Mouse (Mus musculus) G1E (cell line): ENCODE data around the gene Twnk. TPM values are rescaled to one million over a fixed set of nuclear protein-coding genes. Genes with fewer than 3 reads are reported as not detected.

ENCODE experiments used
- ATAC-seq: 2 replicates; pipeline ENCODE4 v1.8.0; 2016; ENCODE audit warnings: mild to moderate bottlenecking; ENCODE audit not compliant: insufficient number of reproducible peaks, poor library complexity, low FRiP score, severe bottlenecking; ENCODE audit errors: extremely low read depth
- DNase-seq: peaks from one replicate; pipeline ENCODE4 v3.0.0; 2012; ENCODE audit warnings: low spot score
- H3K27me3 ChIP-seq: 2 replicates; pipeline ENCODE4 v1.6.1; 2012; ENCODE audit warnings: mild to moderate bottlenecking, low read length, inconsistent platforms; ENCODE audit not compliant: insufficient read depth
- H3K36me3 ChIP-seq: replicated peaks from 2 replicates; pipeline ENCODE3; 2012; ENCODE audit warnings: mild to moderate bottlenecking, inconsistent platforms
- H3K4me1 ChIP-seq: 2 replicates; pipeline ENCODE4 v1.6.1; 2012; ENCODE audit warnings: low read depth, low read length, inconsistent platforms, mixed read lengths; ENCODE audit not compliant: insufficient read depth
- H3K4me3 ChIP-seq: 2 replicates; pipeline ENCODE4 v1.5.1; 2012; ENCODE audit warnings: low read depth, mild to moderate bottlenecking, inconsistent platforms, low read length, moderate library complexity, mixed read lengths
- H3K9me3 ChIP-seq: replicated peaks from 2 replicates; pipeline ENCODE4 v1.6.1; 2012; ENCODE audit warnings: inconsistent platforms
- CTCF ChIP-seq: IDR thresholded peaks from 2 replicates; pipeline ENCODE4 v1.5.1; 2012; ENCODE audit warnings: low read depth, low read length, inconsistent platforms, mixed read lengths
- GATA1 ChIP-seq: IDR thresholded peaks from 2 replicates; pipeline ENCODE4 v1.6.1; 2012; ENCODE audit warnings: borderline replicate concordance, low read length, inconsistent platforms, mixed read lengths
- GATA2 ChIP-seq: IDR thresholded peaks from 2 replicates; pipeline ENCODE4 v1.6.1; 2012; ENCODE audit warnings: low read depth, low read length, inconsistent platforms, borderline replicate concordance
- POLR2AphosphoS5 ChIP-seq: IDR thresholded peaks from 2 replicates; pipeline ENCODE4 v1.6.1; 2012; ENCODE audit warnings: low read depth, low read length, inconsistent platforms; ENCODE audit not compliant: insufficient replicate concordance
- TAL1 ChIP-seq: conservative IDR thresholded peaks from 2 replicates; pipeline ENCODE4 v1.6.1; 2012; ENCODE audit warnings: low read depth, low read length, inconsistent platforms, mixed read lengths
- polyA plus RNA-seq: library from polyadenylated mRNA; stranded (reverse); fragments of >175 nt; gene quantifications from 2 replicates; pipeline ENCODE4 v1.2.3, GENCODE M21; 2012
- total RNA-seq, 2 experiments: library from RNA; stranded (forward) in 1 of 2; stranded (reverse) in 1 of 2; fragments of 200-1000 nt in 1 of 2; fragments of >200 nt in 1 of 2; fragmentation: Nextera tagmentation in 1 of 2; gene quantifications; 2 replicates each; pipeline ENCODE4 v1.2.3; 2014 to 2017

Gene Twnk
- total and polyA plus RNA-seq, 3 experiments, result 14.7 to 22.4 (median 22.0) TPM

GRCm38 (mm10) chr19:45046523-45047321 is 41.3 kb downstream of the Twnk start:
- Histone ChIP-seq H3K4me3 (peak overlapping the region; percentile 73; the same call in 1 of the 2 replicates), H3K36me3 (peaks cover 28% of the 10 kb centered on the region), H3K4me1 (peaks cover 33% of the 10 kb centered on the region), H3K27me3 (peaks cover 37% of the 10 kb centered on the region), H3K9me3 (no peaks in the 10 kb centered on the region)
- no peak for DNase-seq
- TF ChIP-seq CTCF (no peak), TAL1 (no peak), GATA1 (no peak), POLR2AphosphoS5 (no peak), GATA2 (no peak)
- ATAC-seq, result no peak

GRCm38 (mm10) chr19:45047417-45047934 is 42.0 kb downstream of the Twnk start, which contains the start of gene Sfxn3:
TSS of gene Sfxn3 (plus strand) at chr19:45047503.
- ATAC-seq (peak; percentile 73), DNase-seq (peak; percentile 97)
- Histone ChIP-seq H3K36me3 (peaks cover 36% of the 10 kb centered on the region), H3K4me3 (peak within 1 kb of the TSS; percentile 73), H3K27me3 (peaks cover 34% of the 10 kb centered on the region), H3K4me1 (peaks cover 33% of the 10 kb centered on the region), H3K9me3 (no peaks in the 10 kb centered on the region)
- TF ChIP-seq POLR2AphosphoS5 (no peak), CTCF (peak; percentile 46; the same call in 1 of the 2 replicates)

GRCm38 (mm10) chr19:45047935-45048643 is 42.6 kb downstream of the Twnk start:
- TF ChIP-seq TAL1, result 0 out of 2 replicates have a peak, but pooled peaks have one; percentile 30
- no peak for TF ChIP-seq CTCF
- ATAC-seq, result peak; percentile 55
- Histone ChIP-seq H3K27me3 (peaks cover 33% of the 10 kb centered on the region), H3K36me3 (peaks cover 42% of the 10 kb centered on the region), H3K4me1 (peaks cover 33% of the 10 kb centered on the region), H3K9me3 (no peaks in the 10 kb centered on the region), H3K4me3 (peak overlapping the region; percentile 73)
- peak; percentile 54 for DNase-seq

DNA sequence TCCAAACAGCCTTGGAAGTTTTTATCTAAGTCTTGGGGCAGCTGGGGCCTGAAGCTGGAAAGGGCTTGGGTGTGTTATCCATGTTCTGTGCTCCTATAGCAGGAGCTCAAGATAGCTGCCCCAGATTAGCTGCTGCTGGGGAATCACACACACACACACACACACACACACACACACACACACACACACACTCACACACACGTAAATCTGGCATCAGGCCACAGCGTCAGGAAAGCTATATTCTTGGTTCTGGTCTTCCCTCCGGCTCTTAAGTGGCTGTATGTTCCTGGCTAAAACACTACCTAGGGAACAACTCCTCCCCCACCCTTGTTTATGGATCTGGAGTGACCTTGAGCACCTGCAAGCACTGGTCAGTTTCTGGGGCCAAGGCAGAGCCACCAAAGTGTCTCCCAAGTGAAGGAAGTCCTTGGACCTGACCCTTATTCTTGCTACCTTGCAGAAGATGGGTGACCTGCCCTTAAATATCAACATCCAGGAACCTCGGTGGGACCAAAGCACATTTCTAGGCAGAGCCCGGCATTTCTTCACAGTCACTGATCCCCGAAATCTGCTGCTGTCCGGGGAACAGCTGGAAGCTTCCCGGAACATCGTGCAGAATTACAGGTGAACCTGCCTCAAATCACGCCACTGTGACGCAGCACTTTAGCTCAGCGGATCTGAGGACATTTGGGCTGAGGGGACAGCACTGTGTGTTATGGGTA is 43.3 kb downstream of the Twnk start:
- H3K4me1 ChIP-seq, result peaks cover 40% of the 10 kb centered on the region
- H3K4me3 ChIP-seq, result peak overlapping the region; percentile 73; the same call in 1 of the 2 replicates
- DNase-seq (no peak), ATAC-seq (no peak)
- peaks cover 27% of the 10 kb centered on the region for H3K27me3 ChIP-seq
- peaks cover 49% of the 10 kb centered on the region for H3K36me3 ChIP-seq
- no peaks in the 10 kb centered on the region for H3K9me3 ChIP-seq
- no peak for TF ChIP-seq GATA2
- no peak for TF ChIP-seq GATA1
- no peak for TF ChIP-seq CTCF
- no peak for TF ChIP-seq POLR2AphosphoS5
- TF ChIP-seq TAL1, result no peak

DNA sequence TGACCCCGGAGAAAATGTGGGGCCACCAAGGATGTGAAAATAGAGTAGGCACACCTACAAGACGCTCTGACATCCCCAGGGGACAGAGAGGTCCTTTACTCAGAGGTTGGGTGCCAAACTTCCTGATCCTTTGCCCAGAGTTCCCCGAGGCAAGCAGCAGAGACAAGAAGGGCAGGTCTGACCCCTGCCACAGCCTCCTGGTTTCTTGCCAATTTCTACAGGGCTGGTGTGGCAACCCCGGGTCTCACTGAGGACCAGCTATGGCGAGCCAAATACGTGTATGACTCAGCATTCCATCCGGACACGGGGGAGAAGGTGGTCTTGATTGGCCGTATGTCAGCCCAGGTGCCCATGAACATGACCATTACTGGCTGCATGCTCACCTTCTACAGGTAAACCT is 44.1 kb downstream of the Twnk start:
- no peaks in the 10 kb centered on the region for H3K9me3 ChIP-seq

DNA sequence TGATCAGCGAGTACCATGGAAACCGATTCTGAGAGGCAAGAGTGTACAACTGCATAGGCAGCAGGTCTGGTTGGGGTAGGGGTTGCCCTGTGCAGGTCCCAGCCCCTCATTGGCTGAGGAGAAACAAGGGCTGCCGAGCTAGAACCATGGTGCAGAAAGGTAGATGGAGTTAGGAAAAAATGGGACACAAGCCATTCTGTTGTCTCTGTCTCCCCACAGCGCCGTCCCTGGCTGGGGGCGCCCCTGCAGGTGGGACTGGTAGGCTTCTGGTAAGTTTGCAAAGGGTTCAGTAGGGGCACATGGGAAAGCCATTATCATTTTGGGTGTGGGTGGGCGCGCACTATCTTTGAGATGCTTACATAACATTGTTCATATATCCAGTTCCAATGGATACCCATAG is 48.0 kb downstream of the Twnk start:
- no peak for DNase-seq
- H3K4me1 ChIP-seq, result peaks cover 62% of the 10 kb centered on the region
- ATAC-seq, result no peak
- TF ChIP-seq CTCF (no peak), GATA1 (no peak)
- no peak overlapping the region for H3K4me3 ChIP-seq
- H3K36me3 ChIP-seq, result peaks cover 60% of the 10 kb centered on the region
- H3K27me3 ChIP-seq, result no peaks in the 10 kb centered on the region
- no peaks in the 10 kb centered on the region for H3K9me3 ChIP-seq

More for the DNA sequence above, 44.1 kb downstream of the Twnk start:
- no peak for ATAC-seq
- TF ChIP-seq POLR2AphosphoS5 (no peak), CTCF (no peak), GATA1 (no peak), GATA2 (no peak), TAL1 (no peak)
- Histone ChIP-seq H3K4me1 (peaks cover 47% of the 10 kb centered on the region), H3K4me3 (no peak overlapping the region), H3K27me3 (peaks cover 23% of the 10 kb centered on the region), H3K36me3 (peaks cover 54% of the 10 kb centered on the region)
- DNase-seq, result no peak
